Mouse (Mus musculus) CH12.LX (cell line): ENCODE data around the gene Msi2. TPM values are rescaled to one million over a fixed set of nuclear protein-coding genes. Genes with fewer than 3 reads are reported as not detected.

Experiments used
- polyA plus RNA-seq: library from polyadenylated mRNA; unstranded; fragments of >175 nt; gene quantifications from 2 replicates; pipeline ENCODE4 v1.2.1, GENCODE M21; 2012; ENCODE audit warnings: low read depth; ENCODE audit not compliant: insufficient read length
- total RNA-seq, 2 experiments: library from RNA; depleted of rRNA; stranded (reverse); fragments of 300-350 nt in 1 of 2; fragments of >200 nt in 1 of 2; gene quantifications; 2 replicates each; pipeline ENCODE4 v1.2.3; 2012 to 2014

Gene Msi2
- total and polyA plus RNA-seq, 3 experiments, result 40.3 to 73.1 (median 52.6) TPM

Other genes starting within 250 kb of the Msi2 start
- 46.4 and 57.6 TPM in 2 replicates for gene Akap1, start 146.1 kb upstream of the Msi2 start, total RNA-seq (2012; rRNA removed)
- gene Akap1, start 146.1 kb upstream of the Msi2 start, total RNA-seq (2014; rRNA removed), result 47.5 and 51.6 TPM in 2 replicates
- 53.4 and 54.8 TPM in 2 replicates for gene Akap1, start 146.1 kb upstream of the Msi2 start, polyA plus RNA-seq
- gene Scpep1, start 237.0 kb upstream of the Msi2 start, total RNA-seq (2012; rRNA removed), result 98.9 and 121 TPM in 2 replicates
- 84.5 and 101 TPM in 2 replicates for gene Scpep1, start 237.0 kb upstream of the Msi2 start, total RNA-seq (2014; rRNA removed)
- gene Scpep1, start 237.0 kb upstream of the Msi2 start, polyA plus RNA-seq, result 202 and 210 TPM in 2 replicates
- gene Elobl, start 248.4 kb upstream of the Msi2 start, total RNA-seq (2012; rRNA removed), result not detected in 2 replicates
- not detected in 2 replicates for gene Elobl, start 248.4 kb upstream of the Msi2 start, total RNA-seq (2014; rRNA removed)
- not detected in 2 replicates for gene Elobl, start 248.4 kb upstream of the Msi2 start, polyA plus RNA-seq